Mouse (Mus musculus) megakaryocyte progenitor cell, adult 5-6 weeks (primary cell): ENCODE measurements around the gene Mapk7. TPM values are rescaled to one million over a fixed set of nuclear protein-coding genes. Genes with fewer than 3 reads are reported as not detected.

ENCODE experiments used
- ATAC-seq: replicated peaks from 2 replicates; pipeline ENCODE4 v1.8.0; 2016; ENCODE audit warnings: mild to moderate bottlenecking, moderate TSS enrichment, inconsistent platforms; ENCODE audit not compliant: poor library complexity
- total RNA-seq, 2 experiments: library from RNA; stranded (forward) in 1 of 2; stranded (reverse) in 1 of 2; fragments of 157-497, 149-512 nt in 1 of 2; fragments of 200-1000 nt in 1 of 2; gene quantifications; 2 replicates each; pipeline versions ENCODE4 v1.2.3 to v1.2.4; 2015 to 2017

Gene Mapk7
- 6.2 and 7.9 TPM in 2 replicates for total RNA-seq (2015)
- 10.3 and 12.0 TPM in 2 replicates for total RNA-seq (2017)

GRCm38 (mm10) chr11:61494129-61494997, at the start of gene Mapk7:
Gene Mapk7, minus strand, starts transcription at chr11:61494406.
- ATAC-seq = peak; percentile 89

GRCm38 (mm10) chr11:61541106-61541505, 46.9 kb upstream of the Mapk7 start:
- no peak for ATAC-seq

GRCm38 (mm10) chr11:61540642-61541041, 46.4 kb upstream of the Mapk7 start:
- ATAC-seq = no peak

GRCm38 (mm10) chr11:61537362-61537761, 43.2 kb upstream of the Mapk7 start:
- no peak for ATAC-seq

GRCm38 (mm10) chr11:61536952-61537351, 42.7 kb upstream of the Mapk7 start:
- ATAC-seq = no peak

GRCm38 (mm10) chr11:61535530-61535929, 41.3 kb upstream of the Mapk7 start:
- ATAC-seq = no peak

- no peak for ATAC-seq
Observed at GRCm38 (mm10) chr11:61533571-61533970, 39.4 kb upstream of the Mapk7 start.

- no peak for ATAC-seq
Observed at GRCm38 (mm10) chr11:61532820-61533219, 38.6 kb upstream of the Mapk7 start.

GRCm38 (mm10) chr11:61529268-61529713, 35.1 kb upstream of the Mapk7 start:
- ATAC-seq = no peak

- no peak for ATAC-seq
Observed at GRCm38 (mm10) chr11:61526872-61527271, 32.7 kb upstream of the Mapk7 start.

GRCm38 (mm10) chr11:61519484-61520107, 25.4 kb upstream of the Mapk7 start:
- ATAC-seq = no peak

- ATAC-seq = no peak
Observed at GRCm38 (mm10) chr11:61518871-61519270, 24.7 kb upstream of the Mapk7 start.

GRCm38 (mm10) chr11:61517971-61518370, 23.8 kb upstream of the Mapk7 start:
- ATAC-seq = no peak

- ATAC-seq = no peak
Observed at GRCm38 (mm10) chr11:61514953-61515352, 20.7 kb upstream of the Mapk7 start.

GRCm38 (mm10) chr11:61504713-61505257, 10.6 kb upstream of the Mapk7 start, which contains the start of gene B9d1:
Gene B9d1, plus strand, starts transcription at chr11:61505144.
- ATAC-seq = peak; percentile 95

GRCm38 (mm10) chr11:61503933-61504332, 9.7 kb upstream of the Mapk7 start:
- no peak for ATAC-seq

- ATAC-seq = peak; percentile 26
Observed at GRCm38 (mm10) chr11:61498736-61499504, 4.7 kb upstream of the Mapk7 start.

- no peak for ATAC-seq
Observed at GRCm38 (mm10) chr11:61497490-61497889, 3.3 kb upstream of the Mapk7 start.

- ATAC-seq = no peak
Observed at GRCm38 (mm10) chr11:61495528-61495927, 1.3 kb upstream of the Mapk7 start.

GRCm38 (mm10) chr11:61493525-61494128, 579 bp downstream of the Mapk7 start:
- ATAC-seq = peak; percentile 57
